Mouse (Mus musculus) brain, embryonic 14.5 days (tissue): Measurements from ENCODE around the gene Paqr8.

Source experiments
- CTCF ChIP-seq: fragments of 200-500 bp; IDR thresholded peaks from 2 replicates; pipeline ENCODE4 v1.5.1; 2012; ENCODE audit warnings: inconsistent platforms, mild to moderate bottlenecking, moderate library complexity, borderline replicate concordance; ENCODE audit not compliant: insufficient read depth, insufficient read length; ENCODE audit errors: extremely low read depth
- POLR2A ChIP-seq: fragments of 200-500 bp; IDR thresholded peaks from 2 replicates; pipeline ENCODE4 v1.6.1; 2012; ENCODE audit warnings: mild to moderate bottlenecking, inconsistent platforms, borderline replicate concordance; ENCODE audit not compliant: poor library complexity, insufficient read depth, insufficient read length, severe bottlenecking; ENCODE audit errors: extremely low read depth

GRCm38 (mm10) chr1:20870887-20871286, 19.5 kb upstream of the Paqr8 start:
- TF ChIP-seq CTCF: no peak
- no peak for TF ChIP-seq POLR2A
